ENCODE assay signal across 20 mouse cellular contexts in genomic region chr9:94604993-94605392, GRCm38 (mm10).
"Had no signal": no experiment of that assay in that cellular context is flagged by ENCODE, and none has a peak within 500 bp of the region (broad histone marks: within the 10 kb centered on the region; RNA-seq: fewer than 3 reads in every experiment).

No protein-coding gene starts in this region.

- H3K4me2 ChIP-seq: liver, embryonic 15.5 days; lung, embryonic 15.5 days; midbrain, embryonic 11.5 days; neural tube, embryonic 12.5 days; stomach, embryonic 15.5 days had no signal

- ATAC-seq: liver, postnatal 0 days; lung, postnatal 0 days; midbrain, embryonic 16.5 days had no signal

- H3K27me3 ChIP-seq: liver, embryonic 15.5 days; lung, embryonic 15.5 days; megakaryocyte, embryonic 14.5 days; neural tube, embryonic 12.5 days; stomach, embryonic 15.5 days had no signal

- H3K36me3 ChIP-seq: liver, embryonic 15.5 days; lung, embryonic 15.5 days; neural tube, embryonic 12.5 days; stomach, embryonic 15.5 days had no signal

- H3K4me3 ChIP-seq: liver, embryonic 15.5 days; lung, embryonic 15.5 days; megakaryocyte, embryonic 14.5 days; myocyte; neural tube, embryonic 12.5 days; stomach, embryonic 15.5 days had no signal

- H3K9me3 ChIP-seq: liver, embryonic 15.5 days; lung, embryonic 15.5 days; megakaryocyte, embryonic 14.5 days; neural tube, embryonic 12.5 days; stomach, embryonic 15.5 days had no signal

- H3K27ac ChIP-seq: liver, embryonic 15.5 days; lung, embryonic 15.5 days; macrophage; neural tube, embryonic 12.5 days; stomach, embryonic 15.5 days; stomach, postnatal 0 days had no signal

- DNase-seq: liver, postnatal 0 days; lung, adult 2 months; lung, postnatal 14 days; lung, postnatal 36 days; midbrain, embryonic 14.5 days; right cerebral cortex, postnatal 14 days; thymus, adult 2 months; thymus, postnatal 25 days; thymus, postnatal 4 days had no signal

- H3K4me1 ChIP-seq: neural tube, embryonic 12.5 days; stomach, embryonic 15.5 days had no signal

- H3K9ac ChIP-seq: liver, embryonic 15.5 days; liver, postnatal 0 days; lung, embryonic 15.5 days; neural tube, embryonic 12.5 days; stomach, embryonic 15.5 days had no signal
